In the genomic region with DNA sequence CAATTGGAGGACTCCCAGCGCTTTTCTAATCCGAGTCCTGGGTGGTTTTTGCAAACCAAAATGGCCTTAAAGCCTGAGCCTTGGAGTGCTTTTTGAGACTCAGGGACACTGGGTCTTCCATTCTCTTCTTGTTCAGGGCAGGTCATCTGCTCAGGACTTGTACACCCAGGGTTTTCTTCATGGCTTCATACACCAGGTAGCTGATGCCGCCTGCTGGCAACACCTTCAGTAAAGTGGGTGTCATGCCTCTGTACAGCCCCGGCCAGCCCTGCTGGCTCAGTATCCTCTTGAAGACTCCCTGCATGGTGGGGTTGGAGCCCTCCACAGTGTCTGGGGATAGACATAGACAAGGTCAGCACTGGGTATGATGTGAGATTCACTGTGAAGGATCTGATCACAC, we compare ENCODE assay signal across 11 mouse cellular contexts. TPM values are rescaled to one million over a fixed set of nuclear protein-coding genes. Genes with fewer than 3 reads are reported as not detected.
DNase-seq lines count a peak whose midpoint lies in the region; ATAC-seq and TF ChIP-seq lines count a peak whose summit lies in the region.
"Had no signal": no experiment of that assay in that cellular context is flagged by ENCODE, and none has a peak within 500 bp of the region (broad histone marks: within the 10 kb centered on the region; RNA-seq: fewer than 3 reads in every experiment).

No protein-coding gene starts in this region.

- H3K27ac ChIP-seq in kidney, embryonic 16.5 days (ENCODE audit: low read length): no peak overlapping the region
- no peak overlapping the region for H3K27ac ChIP-seq in hindbrain, embryonic 16.5 days (ENCODE audit: low read depth, low read length)
- no peak overlapping the region for H3K27ac ChIP-seq in midbrain, postnatal 0 days (ENCODE audit: low read depth, low read length)

- H3K4me1 ChIP-seq in kidney, embryonic 16.5 days (ENCODE audit: insufficient read depth, low read length): peaks cover 18% of the 10 kb centered on the region
- peaks cover 19% of the 10 kb centered on the region for H3K4me1 ChIP-seq in hindbrain, embryonic 16.5 days (ENCODE audit: control insufficient read depth, insufficient read depth, low read depth, low read length)
- H3K4me1 ChIP-seq in midbrain, postnatal 0 days (ENCODE audit: insufficient read depth, low read length): peaks cover 15% of the 10 kb centered on the region; the same call in 1 of the 2 replicates

- H3K9me3 ChIP-seq in kidney, embryonic 16.5 days (ENCODE audit: low read length): no peaks in the 10 kb centered on the region
- no peaks in the 10 kb centered on the region for H3K9me3 ChIP-seq in hindbrain, embryonic 16.5 days (ENCODE audit: control insufficient read depth, low read length)
- H3K9me3 ChIP-seq in midbrain, postnatal 0 days (ENCODE audit: low read length): no peaks in the 10 kb centered on the region

- H3K9ac ChIP-seq in kidney, embryonic 16.5 days (replicated peaks; ENCODE audit: low read length): no peak overlapping the region; the same call in 1 of the 2 replicates
- H3K9ac ChIP-seq in hindbrain, embryonic 16.5 days (ENCODE audit: low read depth, low read length): no peak overlapping the region
- H3K9ac ChIP-seq in midbrain, postnatal 0 days (replicated peaks; ENCODE audit: low read length, poor library complexity, severe bottlenecking): no peak overlapping the region

- WGBS in kidney, embryonic 16.5 days: 89% methylated on average over 4 of the region's 4 CpGs
- 90% methylated on average over 4 of the region's 4 CpGs for WGBS in hindbrain, embryonic 16.5 days
- 93% methylated on average over 4 of the region's 4 CpGs for WGBS in midbrain, postnatal 0 days

- peak overlapping the region; percentile 49; the same call in 1 of the 2 replicates for H3K4me3 ChIP-seq in kidney, embryonic 16.5 days (ENCODE audit: low read length)
- no peak overlapping the region for H3K4me3 ChIP-seq in hindbrain, embryonic 16.5 days (ENCODE audit: low read length)
- H3K4me3 ChIP-seq in midbrain, postnatal 0 days (ENCODE audit: low read depth, low read length): no peak overlapping the region

- TF ChIP-seq CTCF in midbrain, postnatal 0 days (IDR thresholded peaks at IDR 0.05): no peak

- peak overlapping the region; percentile 60 for H3K4me2 ChIP-seq in kidney, embryonic 16.5 days (replicated peaks; ENCODE audit: low read depth, low read length)
- peak overlapping the region; percentile 64; the same call in 1 of the 2 replicates for H3K4me2 ChIP-seq in hindbrain, embryonic 16.5 days (ENCODE audit: low read length)
- H3K4me2 ChIP-seq in midbrain, postnatal 0 days (ENCODE audit: low read depth, low read length, poor library complexity, severe bottlenecking): peak overlapping the region; percentile 49; the same call in 1 of the 2 replicates

- DNase-seq in CD4-positive, CD25-positive, alpha-beta regulatory T cell, adult 2 months (ENCODE audit: low read depth, low spot score): peak; percentile 24
- DNase-seq in kidney, adult 8-10 months: no peak
- DNase-seq in midbrain, postnatal 0 days (ENCODE audit: low spot score): no peak
- no peak for DNase-seq in urinary bladder, postnatal 14 days (ENCODE audit: low spot score)
- DNase-seq: heart, postnatal 14 days; lung, postnatal 14 days had no signal

- H3K36me3 ChIP-seq in kidney, embryonic 16.5 days (ENCODE audit: insufficient read depth, low read length): peaks cover 8% of the 10 kb centered on the region
- peaks cover 3% of the 10 kb centered on the region; the same call in 1 of the 2 replicates for H3K36me3 ChIP-seq in hindbrain, embryonic 16.5 days (ENCODE audit: control insufficient read depth, insufficient read depth, low read length)
- peaks cover 4% of the 10 kb centered on the region for H3K36me3 ChIP-seq in midbrain, postnatal 0 days (ENCODE audit: insufficient read depth, low read length)

- ATAC-seq in CD4-positive, CD25-positive, alpha-beta regulatory T cell, adult 4 months: no peak
- no peak for ATAC-seq in kidney, embryonic 16.5 days (ENCODE audit: low FRiP score, low TSS enrichment)
- no peak for ATAC-seq in hindbrain, embryonic 16.5 days
- no peak for ATAC-seq in midbrain, postnatal 0 days (ENCODE audit: low FRiP score)
- no peak for ATAC-seq in granulocyte monocyte progenitor cell, adult 5-6 weeks (replicated peaks; ENCODE audit: poor library complexity, severe bottlenecking)

- H3K27me3 ChIP-seq in kidney, embryonic 16.5 days (ENCODE audit: insufficient read depth, low read length): no peaks in the 10 kb centered on the region
- H3K27me3 ChIP-seq in hindbrain, embryonic 16.5 days (replicated peaks; ENCODE audit: control insufficient read depth, insufficient read depth, low read length): no peaks in the 10 kb centered on the region
- H3K27me3 ChIP-seq in midbrain, postnatal 0 days (ENCODE audit: insufficient read depth, low read length): no peaks in the 10 kb centered on the region

RNA-seq across cellular contexts. Expression of gene Khsrp, which starts 1.5 kb away (rescaled TPM):
- polyA plus RNA-seq in CD4-positive, CD25-positive, alpha-beta regulatory T cell, adult 4 months (2017; shearing (Covaris generic)): 10 to 100 TPM; 16.0 to 29.4 TPM
- polyA plus RNA-seq in kidney, embryonic 16.5 days (2015; fragmentation: Nextera tagmentation; extraction: Ambion mirVana): 25.6 and 27.9 TPM in 2 replicates
- 14.4 and 20.1 TPM in 2 replicates for polyA plus RNA-seq in hindbrain, embryonic 16.5 days (2015; fragmentation: Nextera tagmentation; extraction: Ambion mirVana)
- 73.6 and 76.9 TPM in 2 replicates for total RNA-seq in midbrain, postnatal 0 days (2014; rRNA removed)
- 25.3 and 31.6 TPM in 2 replicates for polyA plus RNA-seq in midbrain, postnatal 0 days (2015; fragmentation: Nextera tagmentation; extraction: Ambion mirVana)
- 96.6 and 149 TPM in 2 replicates for total RNA-seq in granulocyte monocyte progenitor cell, adult 5-6 weeks (2014; fragmentation: Nextera tagmentation)
- 68.9 and 84.0 TPM in 2 replicates for total RNA-seq in granulocyte monocyte progenitor cell, adult 5-6 weeks (2017)

RNA-seq across cellular contexts. Expression of gene Slc25a41, which starts 8.6 kb away (rescaled TPM):
- polyA plus RNA-seq in CD4-positive, CD25-positive, alpha-beta regulatory T cell, adult 4 months (2017; shearing (Covaris generic)): not detected
- not detected in 2 replicates for polyA plus RNA-seq in kidney, embryonic 16.5 days (2015; fragmentation: Nextera tagmentation; extraction: Ambion mirVana)
- polyA plus RNA-seq in hindbrain, embryonic 16.5 days (2015; fragmentation: Nextera tagmentation; extraction: Ambion mirVana): not detected in 2 replicates
- 0.85 TPM in 1 of 2 replicates, not detected in the other for total RNA-seq in midbrain, postnatal 0 days (2014; rRNA removed)
- polyA plus RNA-seq in midbrain, postnatal 0 days (2015; fragmentation: Nextera tagmentation; extraction: Ambion mirVana): not detected in 2 replicates
- total RNA-seq in granulocyte monocyte progenitor cell, adult 5-6 weeks (2014; fragmentation: Nextera tagmentation): not detected in 2 replicates
- total RNA-seq in granulocyte monocyte progenitor cell, adult 5-6 weeks (2017): not detected in 2 replicates
- total RNA-seq: heart, postnatal 14 days had no signal
- polyA plus RNA-seq: spleen, adult 2 months had no signal

RNA-seq across cellular contexts. Expression of gene Gm17949, which starts 21.6 kb away (rescaled TPM):
- polyA plus RNA-seq in CD4-positive, CD25-positive, alpha-beta regulatory T cell, adult 4 months (2017; shearing (Covaris generic)): 1 to 10 TPM in 1 of 2 experiments, not detected in 1; 1.5 TPM
- polyA plus RNA-seq in kidney, embryonic 16.5 days (2015; fragmentation: Nextera tagmentation; extraction: Ambion mirVana): 0.78 and 0.80 TPM in 2 replicates
- 0.31 and 0.51 TPM in 2 replicates for polyA plus RNA-seq in hindbrain, embryonic 16.5 days (2015; fragmentation: Nextera tagmentation; extraction: Ambion mirVana)
- 0.22 TPM in 1 of 2 replicates, not detected in the other for total RNA-seq in midbrain, postnatal 0 days (2014; rRNA removed)
- 0.38 TPM in 2 replicates for polyA plus RNA-seq in midbrain, postnatal 0 days (2015; fragmentation: Nextera tagmentation; extraction: Ambion mirVana)
- not detected in 2 replicates for total RNA-seq in granulocyte monocyte progenitor cell, adult 5-6 weeks (2014; fragmentation: Nextera tagmentation)
- total RNA-seq in granulocyte monocyte progenitor cell, adult 5-6 weeks (2017): not detected in 2 replicates
- total RNA-seq: heart, postnatal 14 days had no signal

RNA-seq across cellular contexts. Expression of gene Gtf2f1, which starts 21.8 kb away (rescaled TPM):
- 100 to 1,000 TPM in 1 of 2 experiments, 10 to 100 TPM in 1; 72.1 to 102 TPM for polyA plus RNA-seq in CD4-positive, CD25-positive, alpha-beta regulatory T cell, adult 4 months (2017; shearing (Covaris generic))
- polyA plus RNA-seq in kidney, embryonic 16.5 days (2015; fragmentation: Nextera tagmentation; extraction: Ambion mirVana): 71.4 and 74.0 TPM in 2 replicates
- polyA plus RNA-seq in hindbrain, embryonic 16.5 days (2015; fragmentation: Nextera tagmentation; extraction: Ambion mirVana): 60.2 and 68.0 TPM in 2 replicates
- total RNA-seq in midbrain, postnatal 0 days (2014; rRNA removed): 37.8 and 47.8 TPM in 2 replicates
- polyA plus RNA-seq in midbrain, postnatal 0 days (2015; fragmentation: Nextera tagmentation; extraction: Ambion mirVana): 66.4 and 67.5 TPM in 2 replicates
- total RNA-seq in granulocyte monocyte progenitor cell, adult 5-6 weeks (2014; fragmentation: Nextera tagmentation): 47.6 and 63.8 TPM in 2 replicates
- total RNA-seq in granulocyte monocyte progenitor cell, adult 5-6 weeks (2017): 103 and 116 TPM in 2 replicates

RNA-seq across cellular contexts. Expression of gene Crb3, which starts 26.1 kb away (rescaled TPM):
- 1 to 10 TPM; 2.1 to 2.9 TPM for polyA plus RNA-seq in CD4-positive, CD25-positive, alpha-beta regulatory T cell, adult 4 months (2017; shearing (Covaris generic))
- polyA plus RNA-seq in kidney, embryonic 16.5 days (2015; fragmentation: Nextera tagmentation; extraction: Ambion mirVana): 61.8 and 69.1 TPM in 2 replicates
- polyA plus RNA-seq in hindbrain, embryonic 16.5 days (2015; fragmentation: Nextera tagmentation; extraction: Ambion mirVana): 5.1 and 6.3 TPM in 2 replicates
- 6.2 and 8.5 TPM in 2 replicates for total RNA-seq in midbrain, postnatal 0 days (2014; rRNA removed)
- 3.5 and 5.1 TPM in 2 replicates for polyA plus RNA-seq in midbrain, postnatal 0 days (2015; fragmentation: Nextera tagmentation; extraction: Ambion mirVana)
- not detected in 2 replicates for total RNA-seq in granulocyte monocyte progenitor cell, adult 5-6 weeks (2014; fragmentation: Nextera tagmentation)
- not detected in 2 replicates for total RNA-seq in granulocyte monocyte progenitor cell, adult 5-6 weeks (2017)
